Mouse (Mus musculus): ENCODE data around the gene Hipk2. TPM values are rescaled to one million over a fixed set of nuclear protein-coding genes. Genes with fewer than 3 reads are reported as not detected.

Gene Hipk2
- 18.3 TPM for polyA plus RNA-seq (2014; fragmentation: Illumina TruSeq; extraction: RNeasy Lipid Tissue Mini Kit (QIAGEN cat#74804); ENCODE audit: low read depth, low replicate concordance)

GRCm38 (mm10) chr6:38876071-38876911 is at the start of gene Hipk2:
Hipk2 (minus strand) TSS chr6:38876165.

GRCm38 (mm10) chr6:38875258-38876070 is 501 bp downstream of the Hipk2 start, which contains the start of gene Tbxas1:
Tbxas1 (plus strand) TSS chr6:38875404.

GRCm38 (mm10) chr6:38662714-38663615 is 213.0 kb downstream of the Hipk2 start, which contains the start of gene Clec2l:
Clec2l (plus strand) TSS chr6:38663069.

Other genes with a start within 250 kb of the Hipk2 start
- gene Klrg2, start 238.9 kb downstream of the Hipk2 start, polyA plus RNA-seq (2014; fragmentation: Illumina TruSeq; extraction: RNeasy Lipid Tissue Mini Kit (QIAGEN cat#74804); ENCODE audit: low read depth, low replicate concordance), result 0.07 TPM
- not detected for gene Clec2l, start 213.1 kb downstream of the Hipk2 start, polyA plus RNA-seq (2014; fragmentation: Illumina TruSeq; extraction: RNeasy Lipid Tissue Mini Kit (QIAGEN cat#74804); ENCODE audit: low read depth, low replicate concordance)
- gene Tbxas1, start 761 bp downstream of the Hipk2 start, polyA plus RNA-seq (2014; fragmentation: Illumina TruSeq; extraction: RNeasy Lipid Tissue Mini Kit (QIAGEN cat#74804); ENCODE audit: low read depth, low replicate concordance), result 0.32 TPM
- gene Parp12, start 242.2 kb upstream of the Hipk2 start, polyA plus RNA-seq (2014; fragmentation: Illumina TruSeq; extraction: RNeasy Lipid Tissue Mini Kit (QIAGEN cat#74804); ENCODE audit: low read depth, low replicate concordance), result 40.4 TPM